Mouse (Mus musculus): ENCODE data around the gene Rtn4r.
A peak's percentile ranks its signal among the peaks of the same experiment; 100 is the strongest.

Gene Rtn4r

DNA sequence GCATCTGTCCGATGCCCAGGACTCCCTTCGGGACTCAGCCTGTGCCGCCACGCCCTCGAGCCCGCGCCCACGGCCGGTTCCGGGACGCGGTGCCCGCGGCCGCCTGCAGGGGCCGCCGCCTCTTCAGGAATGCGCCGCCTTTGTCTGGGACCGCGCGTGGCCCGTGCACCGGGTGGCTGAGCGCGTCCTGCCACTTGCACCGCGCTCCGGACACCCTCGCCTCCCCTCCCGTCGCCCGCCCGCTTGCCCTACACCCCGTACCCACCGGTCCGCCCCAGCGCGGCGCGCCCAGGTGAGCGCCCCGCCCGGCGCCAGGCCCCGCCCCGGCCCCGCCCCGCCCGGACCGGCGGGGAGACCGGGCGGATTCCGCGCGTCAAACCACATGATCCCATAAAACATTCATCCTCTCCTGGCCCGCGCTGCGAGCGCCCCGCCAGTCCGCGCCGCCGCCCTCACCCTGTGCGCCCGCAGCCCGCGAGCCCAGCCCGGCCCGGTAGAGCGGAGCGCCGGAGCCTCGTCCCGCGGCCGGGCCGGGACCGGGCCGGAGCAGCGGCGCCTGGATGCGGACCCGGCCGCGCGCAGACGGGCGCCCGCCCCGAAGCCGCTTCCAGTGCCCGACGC, at the start of gene Rtn4r:
Gene Rtn4r (plus strand): TSS at position 402 of the 621 bp plus-strand sequence.
- DNase-seq (ENCODE audit: low spot score): peak; percentile 76

- no peak for DNase-seq (ENCODE audit: low spot score)
Observed at GRCm38 (mm10) chr16:18078314-18079015, 49.0 kb upstream of the Rtn4r start.

DNA sequence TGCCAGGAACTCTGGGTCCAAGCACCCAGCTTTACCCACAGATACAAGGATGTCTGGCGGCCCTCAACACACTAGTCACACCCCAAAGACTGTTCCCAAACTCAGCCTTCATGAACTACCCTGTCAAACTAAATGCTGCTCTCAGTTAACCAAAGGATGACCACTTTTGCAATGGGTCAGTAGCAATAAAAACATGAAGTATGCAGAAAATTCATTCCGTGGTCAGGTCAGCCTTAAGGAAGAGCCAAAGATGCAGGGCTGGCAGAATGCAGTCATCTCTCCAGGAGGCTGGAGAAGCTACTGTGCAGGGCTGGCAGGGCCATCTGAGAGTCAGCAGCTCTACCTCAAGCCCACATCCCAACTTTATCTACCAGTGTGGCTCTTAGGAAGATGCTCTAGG, 48.1 kb upstream of the Rtn4r start:
- DNase-seq (ENCODE audit: low spot score): no peak

- no peak for DNase-seq (ENCODE audit: low spot score)
Observed at GRCm38 (mm10) chr16:18080171-18080570, 47.3 kb upstream of the Rtn4r start.

DNA sequence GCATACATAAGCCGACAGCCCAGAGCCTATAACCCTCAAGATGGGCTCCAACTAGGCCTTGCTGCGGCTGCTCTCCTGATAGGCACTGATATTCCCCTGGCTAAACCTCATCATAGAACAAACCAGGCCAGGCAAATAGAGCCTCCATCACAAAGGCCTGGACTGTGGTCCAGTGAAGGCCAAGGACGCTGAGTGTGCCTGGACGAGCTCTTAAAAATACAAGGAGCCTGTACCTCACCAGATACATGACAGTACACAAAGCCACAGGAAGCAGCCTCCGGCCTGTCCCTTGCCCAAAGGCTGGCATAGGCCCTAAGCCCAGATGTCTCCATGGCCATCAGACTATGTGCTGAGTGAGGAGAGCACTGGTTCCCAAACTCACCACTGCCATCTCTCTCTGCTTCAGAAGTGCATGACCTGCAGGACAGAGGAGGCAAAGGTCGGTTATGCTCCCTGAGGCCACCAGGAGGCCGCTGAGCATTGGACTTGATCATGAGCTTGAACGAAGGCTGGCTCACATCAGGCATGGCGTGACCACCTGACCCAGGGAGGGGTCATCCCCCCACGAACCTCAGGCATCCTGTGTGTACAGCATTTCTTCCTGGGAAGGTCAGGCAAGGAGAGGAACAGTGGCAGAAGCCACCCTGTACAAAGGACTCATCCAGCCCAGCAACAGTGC, 46.2 kb upstream of the Rtn4r start:
- no peak for DNase-seq (ENCODE audit: low spot score)

- DNase-seq (ENCODE audit: low spot score): no peak
Observed at GRCm38 (mm10) chr16:18082291-18082690, 45.2 kb upstream of the Rtn4r start.

GRCm38 (mm10) chr16:18083231-18083951, 44.1 kb upstream of the Rtn4r start:
- no peak for DNase-seq (ENCODE audit: low spot score)

- no peak for DNase-seq (ENCODE audit: low spot score)
Observed at GRCm38 (mm10) chr16:18084262-18084661, 43.2 kb upstream of the Rtn4r start.

- DNase-seq (ENCODE audit: low spot score): no peak
Observed at GRCm38 (mm10) chr16:18087101-18087500, 40.3 kb upstream of the Rtn4r start.

GRCm38 (mm10) chr16:18096348-18096747, 31.1 kb upstream of the Rtn4r start:
- no peak for DNase-seq (ENCODE audit: low spot score)

DNA sequence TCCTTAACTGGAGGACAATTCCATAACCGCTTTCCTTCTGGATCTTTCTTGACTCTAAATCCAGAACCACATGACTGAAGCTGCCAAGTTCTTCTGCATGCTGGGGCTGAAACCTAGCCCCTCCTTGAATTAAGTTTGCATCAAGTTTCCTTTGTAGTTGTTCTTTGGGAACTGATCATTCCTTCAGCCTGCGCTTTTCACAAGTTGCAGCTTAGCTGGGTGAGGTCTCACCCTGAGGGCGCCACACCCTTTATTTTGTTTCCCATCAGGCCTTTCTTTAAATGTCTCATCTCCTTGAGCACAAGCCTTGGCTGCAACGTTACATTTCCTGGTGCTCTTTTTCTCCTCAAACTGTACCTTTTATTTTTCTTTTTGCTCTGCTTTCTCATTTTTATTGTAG, 24.6 kb upstream of the Rtn4r start:
- no peak for DNase-seq (ENCODE audit: low spot score)

- no peak for DNase-seq (ENCODE audit: low spot score)
Observed at GRCm38 (mm10) chr16:18103366-18103765, 24.1 kb upstream of the Rtn4r start.

GRCm38 (mm10) chr16:18103808-18104207, 23.6 kb upstream of the Rtn4r start:
- no peak for DNase-seq (ENCODE audit: low spot score)

DNA sequence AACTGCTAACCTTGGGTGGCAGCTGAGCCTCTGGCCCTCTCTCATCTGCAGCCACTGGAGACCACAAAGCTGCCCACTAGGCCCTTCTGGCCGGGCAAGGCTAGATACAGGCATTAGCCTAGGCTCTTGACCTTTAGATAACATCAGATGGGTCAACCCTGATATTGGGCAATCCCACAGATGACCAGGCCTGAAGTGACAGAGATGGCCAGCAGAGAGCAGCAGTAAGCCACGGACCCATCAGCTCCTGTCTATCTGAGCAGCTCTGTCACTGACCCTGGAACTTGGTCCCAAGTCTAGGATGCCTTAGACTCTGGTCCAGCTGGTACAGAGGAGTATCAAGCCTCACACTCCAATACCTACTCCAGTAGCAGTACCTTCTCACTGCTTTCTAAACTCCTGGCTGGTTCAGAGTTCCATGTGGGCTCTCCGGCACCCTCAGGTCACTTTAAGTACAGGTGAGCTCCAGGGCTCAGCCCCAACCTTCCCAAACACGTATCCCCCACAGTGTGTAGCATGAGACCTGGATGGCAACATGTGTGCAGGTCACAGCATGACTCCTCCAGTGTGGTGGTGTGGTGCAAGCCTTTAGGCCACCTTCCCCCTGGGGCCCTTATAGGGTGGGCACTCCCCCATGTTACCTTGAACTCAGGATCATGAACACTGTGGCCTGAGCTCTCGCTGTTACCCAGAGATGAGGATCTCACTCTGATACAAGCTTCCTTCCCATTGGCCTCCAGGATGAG, 19.0 kb upstream of the Rtn4r start:
- peak; percentile 90 for DNase-seq (ENCODE audit: low spot score)

DNA sequence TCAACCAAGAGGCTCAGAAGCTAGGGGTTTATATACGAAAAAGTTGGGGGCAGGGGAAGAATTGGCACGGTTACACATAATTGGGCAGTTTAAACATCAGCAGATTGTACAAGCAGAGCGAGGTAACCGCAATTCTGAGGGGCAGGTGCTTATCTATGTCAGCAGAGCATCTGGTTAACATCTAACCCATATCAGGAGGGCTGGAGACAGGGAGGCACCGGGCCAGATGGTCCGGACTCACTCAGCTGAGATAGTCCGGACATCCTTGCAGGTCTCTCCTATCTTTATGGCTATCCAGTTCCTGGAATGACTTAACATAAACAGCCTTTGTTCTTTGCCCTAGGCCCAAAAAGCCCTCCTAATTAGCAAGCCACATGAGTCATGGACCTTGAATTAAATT, 16.4 kb upstream of the Rtn4r start:
- DNase-seq (ENCODE audit: low spot score): no peak

GRCm38 (mm10) chr16:18116467-18116866, 11.0 kb upstream of the Rtn4r start:
- no peak for DNase-seq (ENCODE audit: low spot score)

DNA sequence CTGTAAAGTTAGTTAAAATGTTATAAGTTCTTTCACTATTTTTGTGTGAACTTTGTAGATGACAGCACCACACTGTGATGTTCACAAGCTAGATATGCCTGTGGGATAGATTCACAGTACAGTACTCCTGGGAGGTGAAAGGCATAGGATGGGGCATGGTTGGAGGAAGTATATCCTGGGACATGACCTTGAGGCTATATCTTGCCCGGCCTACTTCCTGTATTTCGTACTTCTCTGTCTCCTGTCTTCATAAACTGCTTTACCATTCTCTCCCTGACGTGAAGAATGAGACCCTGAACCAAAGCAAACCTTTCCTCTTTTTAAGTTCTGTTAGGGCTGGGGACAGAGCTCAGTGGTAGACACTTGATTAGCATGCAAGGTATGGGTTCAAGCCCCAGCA, 9.2 kb upstream of the Rtn4r start:
- no peak for DNase-seq (ENCODE audit: low spot score)

DNA sequence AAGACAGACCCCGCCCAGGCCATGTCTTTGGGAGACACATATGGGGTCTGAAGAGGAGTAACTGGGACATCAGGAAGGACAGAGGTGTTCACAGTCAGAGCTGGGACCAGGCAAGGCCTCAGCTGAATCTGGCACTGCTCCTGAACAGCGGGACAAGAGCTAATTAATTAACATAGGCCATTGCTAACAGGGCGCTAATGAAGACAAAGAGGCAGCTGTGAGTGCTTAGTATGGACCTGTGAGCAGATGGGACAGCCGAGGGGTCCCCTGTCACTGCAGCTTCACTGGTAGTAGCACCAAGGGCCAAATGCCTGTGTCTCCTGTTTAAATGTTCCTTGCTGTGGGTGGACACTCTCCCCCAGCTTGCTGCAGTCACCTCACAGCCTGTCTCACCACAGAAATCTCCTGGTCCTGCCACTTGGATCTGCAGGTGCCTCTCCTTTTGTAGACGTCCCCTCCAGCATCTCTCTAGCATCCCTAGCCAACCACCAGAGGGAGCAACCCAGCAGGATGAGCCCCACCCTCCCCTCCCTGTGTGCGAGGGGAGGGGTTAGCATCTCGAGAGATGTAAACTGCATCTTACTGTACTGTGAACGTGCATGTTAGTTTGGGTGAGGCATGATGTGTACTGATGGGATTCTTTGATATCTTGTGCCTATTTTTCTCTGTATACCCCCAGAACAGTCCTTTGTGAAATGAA, 8.3 kb upstream of the Rtn4r start:
- peak; percentile 81 for DNase-seq (ENCODE audit: low spot score)

DNA sequence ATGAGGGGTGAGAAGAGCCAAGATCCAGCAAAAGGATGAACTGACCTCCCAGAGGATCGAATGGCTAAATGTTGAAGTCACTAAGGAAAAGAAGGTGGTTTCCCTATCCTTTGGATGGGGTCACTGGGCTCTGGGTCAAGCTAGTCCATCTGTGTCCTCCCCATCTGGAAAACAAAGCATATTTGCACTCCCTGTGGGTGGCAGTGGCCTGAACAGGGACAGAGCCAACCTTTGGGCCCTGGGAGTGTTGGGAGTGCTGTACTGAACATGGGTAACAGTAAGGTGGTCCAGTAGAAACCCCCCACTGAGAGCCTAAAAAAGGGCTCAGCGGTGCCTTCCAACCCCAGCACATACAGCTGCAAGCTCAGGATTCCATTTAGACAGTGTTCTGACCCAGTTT, 4.7 kb upstream of the Rtn4r start:
- DNase-seq (ENCODE audit: low spot score): no peak

- DNase-seq (ENCODE audit: low spot score): no peak
Observed at GRCm38 (mm10) chr16:18123471-18123870, 4.0 kb upstream of the Rtn4r start.

GRCm38 (mm10) chr16:18124040-18124439, 3.4 kb upstream of the Rtn4r start:
- no peak for DNase-seq (ENCODE audit: low spot score)
